Mouse (Mus musculus) urinary bladder, postnatal 0 days (tissue): Measurements from ENCODE around the gene Rps16. TPM values are rescaled to one million over a fixed set of nuclear protein-coding genes. Genes with fewer than 3 reads are reported as not detected.

ENCODE experiments used
- polyA plus RNA-seq: library from polyadenylated mRNA; unstranded; fragments of >200 nt; fragmentation: Nextera tagmentation; extraction: Ambion mirVana; gene quantifications from 2 replicates; pipeline ENCODE4 v1.2.1, GENCODE M21; 2015

Gene Rps16
- polyA plus RNA-seq = 718 and 753 TPM in 2 replicates

DNA sequence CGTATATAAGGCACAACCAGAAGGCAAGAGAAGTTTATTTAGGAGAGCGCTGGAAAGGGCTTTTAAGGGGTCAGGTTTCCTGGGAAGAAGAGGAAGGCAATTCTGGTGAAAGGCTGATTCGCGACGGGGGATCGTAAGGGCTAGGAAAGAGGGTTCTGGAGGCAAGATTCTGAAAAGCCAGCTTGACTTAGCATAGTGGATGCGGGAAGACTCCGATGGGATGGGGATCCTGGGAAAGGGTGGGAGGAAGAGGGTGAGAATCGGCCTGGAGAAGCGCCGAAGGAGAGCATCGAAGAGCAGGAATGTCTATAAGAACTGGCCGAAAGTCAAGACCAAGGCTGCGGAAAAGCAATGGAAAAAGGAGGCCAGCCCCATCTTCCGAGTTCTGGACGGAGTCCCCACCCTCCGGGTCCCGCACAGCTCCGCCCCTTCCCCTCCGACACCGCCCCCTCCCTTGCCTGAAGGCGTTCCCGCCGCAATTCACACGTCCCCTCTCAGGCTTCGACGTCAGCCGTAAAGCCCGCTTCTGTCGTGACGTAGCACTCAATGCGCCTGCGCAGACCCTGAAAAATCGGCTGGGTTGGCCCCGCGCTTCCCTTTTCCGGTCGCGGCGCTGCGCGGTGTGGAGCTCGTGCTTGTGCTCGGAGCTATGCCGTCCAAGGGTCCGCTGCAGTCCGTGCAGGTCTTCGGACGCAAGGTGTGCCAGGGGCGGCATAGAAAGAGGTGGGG, at the start of gene Rps16:
Gene Rps16 (plus strand): TSS at position 498 of the 729 bp plus-strand sequence.

DNA sequence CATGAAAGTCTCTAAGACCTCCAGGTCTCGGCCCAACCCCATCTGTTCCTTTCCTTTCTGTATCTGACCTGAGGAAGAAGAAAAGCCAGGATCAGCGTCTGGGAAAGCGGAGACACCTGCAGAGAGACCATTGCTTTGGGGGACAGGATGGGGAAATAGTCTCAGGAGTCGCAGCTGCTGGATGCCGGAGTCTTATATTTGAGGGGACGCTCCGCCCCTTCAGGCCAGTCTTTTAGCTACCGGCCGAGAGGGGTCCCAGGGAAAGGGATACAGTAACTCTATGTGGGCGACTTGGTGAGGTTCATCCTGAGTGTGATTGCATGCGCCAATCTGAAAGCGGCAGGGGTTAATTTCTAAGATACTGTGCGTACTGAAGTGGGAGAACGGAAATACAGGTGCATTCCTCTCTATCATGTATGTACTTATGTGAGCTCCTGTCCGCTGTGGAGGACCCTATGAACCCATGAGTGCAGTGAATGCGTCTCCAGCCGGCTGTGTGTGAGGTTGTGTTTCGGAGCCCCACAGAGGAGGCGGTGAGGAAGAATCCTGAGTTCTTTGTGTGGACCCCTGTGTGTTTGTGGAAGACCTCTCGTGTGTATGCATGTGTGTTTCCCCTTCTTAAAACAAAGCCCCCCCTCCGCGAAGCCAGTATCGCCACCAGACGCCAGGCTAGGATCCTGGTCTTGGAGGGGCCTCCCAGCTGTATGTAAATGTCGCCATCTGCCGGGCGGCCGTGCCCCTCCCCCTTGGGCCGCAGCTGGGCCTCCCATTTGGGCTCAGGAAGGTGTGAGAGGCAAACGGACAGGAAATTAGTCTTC, 48.6 kb upstream of the Rps16 start, which contains the start of gene Dll3:
Gene Dll3 (minus strand): TSS at position 623 of the 818 bp plus-strand sequence.

DNA sequence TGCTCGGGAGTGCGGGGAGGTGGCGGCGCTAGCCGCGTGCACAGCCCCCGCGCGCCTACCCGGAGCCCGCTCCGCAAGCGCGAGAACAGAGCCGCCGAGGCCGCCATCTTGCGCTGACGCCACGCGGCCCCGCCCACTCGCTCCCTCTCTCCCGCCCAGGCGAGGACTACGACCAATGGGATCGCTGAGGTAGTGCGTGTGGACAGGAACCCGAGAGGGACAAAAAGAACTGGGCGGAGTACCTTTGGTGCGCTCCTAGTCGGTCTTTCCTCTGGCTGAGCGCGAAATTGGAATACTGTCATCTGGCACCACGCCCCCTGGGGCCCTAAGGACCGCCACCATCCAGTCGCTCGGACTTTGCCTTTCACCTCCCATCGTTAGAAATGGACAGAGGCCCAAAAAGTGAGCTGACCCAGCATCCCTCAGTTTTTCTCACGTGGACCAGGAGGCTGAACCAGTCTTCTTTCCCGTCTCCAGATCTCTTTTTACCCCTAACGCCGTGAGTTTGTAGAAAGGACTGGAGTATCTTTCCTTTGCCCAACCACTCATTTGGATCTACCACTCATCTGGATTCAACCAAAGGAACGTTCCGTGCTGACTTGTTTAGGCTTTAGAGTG, 38.4 kb upstream of the Rps16 start, which contains the start of gene Timm50:
Gene Timm50 (minus strand): TSS at position 147 of the 618 bp plus-strand sequence.

DNA sequence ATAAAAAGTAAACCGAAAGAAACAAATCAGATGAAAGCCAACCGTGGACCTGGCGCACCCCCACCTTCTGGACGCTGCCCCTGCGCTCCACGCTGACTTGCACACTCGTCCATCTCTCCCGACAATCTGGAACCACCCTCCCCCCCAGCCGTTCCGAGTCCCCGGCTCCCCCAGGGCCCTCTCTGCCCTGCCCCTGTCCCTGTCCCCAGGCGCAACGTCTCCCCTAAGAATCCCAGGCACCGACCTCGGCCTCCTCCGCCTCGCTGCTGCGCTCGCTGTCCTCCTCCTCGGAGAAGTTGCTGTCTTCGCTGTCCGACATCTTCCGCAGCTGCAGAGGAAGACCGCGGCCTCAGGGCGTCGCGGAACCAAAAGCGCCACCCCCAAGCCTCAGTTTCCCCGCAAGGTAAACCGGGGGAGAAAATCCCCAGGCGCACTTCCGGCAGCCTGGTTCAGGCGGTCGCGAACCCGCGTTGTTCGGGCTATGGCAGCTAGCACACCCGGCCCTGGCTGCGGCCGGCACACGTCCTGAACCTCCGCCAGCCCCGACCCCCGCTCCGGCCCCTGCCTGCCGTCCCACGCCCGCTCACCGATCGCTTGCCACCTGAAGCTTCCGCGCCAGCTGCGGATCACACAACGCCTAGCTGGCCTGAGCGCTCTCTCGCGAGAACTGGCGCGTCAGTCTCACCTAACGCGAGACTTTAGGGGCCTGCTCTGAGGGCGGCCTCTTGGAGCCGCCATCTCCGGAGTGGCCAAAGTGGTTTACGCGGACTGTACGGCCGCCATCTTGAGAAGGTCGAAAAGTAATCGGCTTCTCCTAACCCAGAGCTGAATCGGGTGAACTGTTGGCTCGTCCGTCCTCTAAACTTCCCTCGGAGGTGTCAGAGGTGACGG, 12.1 kb upstream of the Rps16 start, which contains the start of gene Supt5:
Gene Supt5 (minus strand): TSS at position 639 of the 891 bp plus-strand sequence.

DNA sequence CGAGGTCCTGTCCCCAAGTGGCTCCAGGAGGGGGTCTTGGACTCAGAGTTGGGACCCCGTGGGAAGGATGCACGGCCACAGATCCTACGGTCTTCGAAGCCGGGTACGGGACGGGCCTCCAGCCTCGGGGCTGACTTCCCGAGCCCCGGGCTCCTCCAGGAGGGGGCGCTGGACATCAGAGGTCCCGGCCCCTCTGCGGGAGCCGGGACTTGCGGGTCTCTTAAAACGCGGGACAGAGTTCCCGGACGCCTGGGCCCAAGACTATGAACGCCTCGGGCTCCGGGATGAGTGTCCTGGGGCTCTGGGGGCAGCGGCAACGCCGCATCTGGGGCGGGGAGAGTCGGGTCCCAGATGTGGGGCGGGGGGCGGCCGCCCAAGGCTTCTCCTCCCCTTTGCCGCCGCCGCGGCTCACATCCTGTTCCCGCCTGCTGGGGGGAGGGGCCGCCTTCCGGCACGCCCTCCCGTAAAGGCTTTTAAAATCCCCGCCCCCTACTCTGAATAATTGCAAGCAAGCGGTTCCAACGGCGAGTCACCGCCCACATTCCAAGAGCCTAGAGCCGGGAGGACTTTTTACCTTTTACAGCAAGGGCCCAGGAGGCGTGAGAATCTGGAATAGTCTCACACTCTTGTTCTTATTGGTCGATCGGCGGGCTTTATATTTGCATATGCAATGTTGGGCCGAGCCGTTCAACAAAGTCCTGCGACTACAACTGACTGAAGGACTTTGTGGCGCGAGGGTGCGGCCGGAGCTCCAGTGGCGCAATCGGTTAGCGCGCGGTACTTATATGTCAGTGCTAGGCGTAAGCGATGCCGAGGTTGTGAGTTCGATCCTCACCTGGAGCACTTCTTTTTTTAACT, 22.0 kb downstream of the Rps16 start, which contains the start of gene Plekhg2:
Gene Plekhg2 (minus strand): TSS at position 349 of the 858 bp plus-strand sequence.

DNA sequence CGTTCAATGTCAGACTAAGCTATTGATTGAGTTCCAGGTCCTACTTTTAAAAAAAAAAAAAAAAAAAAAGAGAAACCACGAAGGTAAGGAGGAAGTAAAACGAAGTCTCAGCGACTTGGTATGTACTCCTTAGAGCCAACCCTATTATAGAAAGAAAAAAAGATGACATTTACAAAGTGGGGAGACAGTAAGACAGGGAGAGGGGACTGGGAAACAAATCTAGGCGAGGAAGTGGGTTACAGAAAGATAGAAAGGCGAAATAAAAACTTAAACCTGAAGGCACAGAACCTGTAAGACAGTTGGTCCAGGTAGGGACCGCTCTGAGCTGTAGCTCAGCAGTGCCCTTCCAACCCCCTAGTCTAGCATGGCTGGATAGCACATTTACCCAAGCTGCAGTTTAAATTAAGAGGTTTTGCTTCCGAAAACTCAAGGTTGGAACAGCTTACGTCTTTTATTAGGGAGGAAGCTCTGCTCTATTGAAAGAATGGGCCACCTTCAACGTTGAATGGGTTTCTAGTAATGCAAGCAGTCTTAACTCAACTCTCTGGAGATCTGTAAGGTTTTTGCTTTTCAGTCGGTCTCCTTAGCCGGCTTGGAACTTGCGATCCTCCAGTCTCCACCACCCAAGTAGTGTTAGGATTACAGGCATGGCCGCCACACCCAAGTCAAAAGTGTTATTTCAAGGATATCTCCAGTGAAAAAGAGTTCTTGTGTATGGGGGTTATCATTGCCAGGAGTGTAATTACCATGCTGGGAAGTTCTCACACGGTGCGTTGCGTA, 30.0 kb downstream of the Rps16 start, which contains the start of gene Zfp36:
Gene Zfp36 (minus strand): TSS at position 17 of the 780 bp plus-strand sequence.

DNA sequence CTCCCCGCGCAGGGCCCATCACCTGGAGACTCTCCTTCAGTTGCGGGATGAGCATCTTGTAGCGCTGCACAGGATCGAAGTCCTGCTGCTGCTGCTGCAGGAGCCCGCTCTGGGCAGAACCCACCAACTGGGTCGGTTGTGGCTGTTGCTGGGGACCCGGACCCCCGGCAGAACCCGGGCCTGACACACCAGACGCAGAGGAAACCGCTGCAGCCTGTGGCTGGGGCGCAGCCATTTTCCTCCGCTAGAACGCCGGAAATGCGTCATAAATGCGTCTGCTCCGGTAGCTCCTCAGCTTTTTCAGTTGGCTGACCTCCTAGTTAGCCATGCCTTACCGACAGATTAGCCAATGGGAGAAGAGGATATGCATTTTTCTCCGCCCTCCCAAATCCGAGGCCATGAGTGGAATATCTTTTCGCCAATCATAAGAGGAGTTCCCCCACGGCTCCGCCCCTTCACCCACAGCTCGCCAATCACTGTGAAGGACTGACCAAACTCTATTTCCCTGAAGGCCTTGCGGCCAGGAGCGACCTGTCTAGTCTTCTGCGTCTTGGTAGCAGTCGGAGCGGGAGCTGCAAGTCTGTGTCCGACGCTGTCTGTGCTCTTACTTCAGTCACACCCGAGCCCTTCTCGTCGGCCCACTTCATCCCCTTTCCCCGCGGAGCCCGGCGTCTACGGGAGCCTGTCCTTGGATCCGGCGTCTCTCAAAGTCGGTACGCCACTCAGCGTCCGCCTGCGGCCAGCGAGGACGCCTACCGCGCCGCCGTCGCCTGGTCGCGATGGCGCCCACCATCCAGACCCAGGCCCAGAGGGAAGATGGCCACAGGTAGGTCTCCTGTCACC, 42.2 kb downstream of the Rps16 start, which contains the start of the genes Med29 and Paf1:
Gene Med29 (minus strand): TSS at position 280 of the 843 bp plus-strand sequence.
Gene Paf1 (plus strand): TSS at position 523 of the 843 bp plus-strand sequence.

Other genes starting within 250 kb of the Rps16 start
- gene 9530053A07Rik, start 221.2 kb upstream of the Rps16 start, polyA plus RNA-seq = 0.07 and 0.08 TPM in 2 replicates
- gene Fbl, start 180.9 kb upstream of the Rps16 start, polyA plus RNA-seq = 56.9 and 59.0 TPM in 2 replicates
- gene Dyrk1b, start 171.2 kb upstream of the Rps16 start, polyA plus RNA-seq = 5.0 and 7.3 TPM in 2 replicates
- 2.6 and 4.0 TPM in 2 replicates for gene Eid2, start 82.8 kb upstream of the Rps16 start, polyA plus RNA-seq
- gene Eid2b, start 72.9 kb upstream of the Rps16 start, polyA plus RNA-seq = 7.9 and 9.2 TPM in 2 replicates
- gene Selenov, start 59.5 kb upstream of the Rps16 start, polyA plus RNA-seq = 0.37 TPM in 1 of 2 replicates, not detected in the other
- 0.17 TPM in 1 of 2 replicates, not detected in the other for gene Dll3, start 48.4 kb upstream of the Rps16 start, polyA plus RNA-seq
- gene Timm50, start 38.6 kb upstream of the Rps16 start, polyA plus RNA-seq = 59.0 and 64.6 TPM in 2 replicates
- gene Supt5, start 11.9 kb upstream of the Rps16 start, polyA plus RNA-seq = 43.2 and 47.1 TPM in 2 replicates
- gene Plekhg2, start 21.9 kb downstream of the Rps16 start, polyA plus RNA-seq = 47.1 and 61.8 TPM in 2 replicates
- 49.3 and 49.5 TPM in 2 replicates for gene Zfp36, start 29.6 kb downstream of the Rps16 start, polyA plus RNA-seq
- 31.0 and 32.3 TPM in 2 replicates for gene Med29, start 42.1 kb downstream of the Rps16 start, polyA plus RNA-seq
- gene Paf1, start 42.3 kb downstream of the Rps16 start, polyA plus RNA-seq = 59.8 and 81.5 TPM in 2 replicates
- gene Gmfg, start 86.8 kb downstream of the Rps16 start, polyA plus RNA-seq = 15.1 and 21.8 TPM in 2 replicates
- 1.3 and 1.4 TPM in 2 replicates for gene Lrfn1, start 101.3 kb downstream of the Rps16 start, polyA plus RNA-seq
- not detected in 2 replicates for gene Ifnl2, start 159.8 kb downstream of the Rps16 start, polyA plus RNA-seq
- not detected in 2 replicates for gene Ifnl3, start 172.2 kb downstream of the Rps16 start, polyA plus RNA-seq
- gene Sycn, start 190.2 kb downstream of the Rps16 start, polyA plus RNA-seq = not detected in 2 replicates
- gene Nccrp1, start 196.6 kb downstream of the Rps16 start, polyA plus RNA-seq = 0.24 and 0.51 TPM in 2 replicates
- 14.6 and 20.1 TPM in 2 replicates for gene Samd4b, start 247.5 kb downstream of the Rps16 start, polyA plus RNA-seq
- 24.3 and 28.8 TPM in 2 replicates for gene Pak4, start 247.5 kb downstream of the Rps16 start, polyA plus RNA-seq